Mouse (Mus musculus) MN1 (cell line): ENCODE results near the gene Strap.
"Not testable (repeated sequence)": the region's sequence is repeated elsewhere in the genome, so short reads cannot be mapped to it uniquely, and the experiment has no call there.

Experiments used
- DNase-seq: peaks from one replicate; pipeline ENCODE4 v3.0.0-alpha.2; 2016; ENCODE audit warnings: low spot score

The Strap gene

DNA sequence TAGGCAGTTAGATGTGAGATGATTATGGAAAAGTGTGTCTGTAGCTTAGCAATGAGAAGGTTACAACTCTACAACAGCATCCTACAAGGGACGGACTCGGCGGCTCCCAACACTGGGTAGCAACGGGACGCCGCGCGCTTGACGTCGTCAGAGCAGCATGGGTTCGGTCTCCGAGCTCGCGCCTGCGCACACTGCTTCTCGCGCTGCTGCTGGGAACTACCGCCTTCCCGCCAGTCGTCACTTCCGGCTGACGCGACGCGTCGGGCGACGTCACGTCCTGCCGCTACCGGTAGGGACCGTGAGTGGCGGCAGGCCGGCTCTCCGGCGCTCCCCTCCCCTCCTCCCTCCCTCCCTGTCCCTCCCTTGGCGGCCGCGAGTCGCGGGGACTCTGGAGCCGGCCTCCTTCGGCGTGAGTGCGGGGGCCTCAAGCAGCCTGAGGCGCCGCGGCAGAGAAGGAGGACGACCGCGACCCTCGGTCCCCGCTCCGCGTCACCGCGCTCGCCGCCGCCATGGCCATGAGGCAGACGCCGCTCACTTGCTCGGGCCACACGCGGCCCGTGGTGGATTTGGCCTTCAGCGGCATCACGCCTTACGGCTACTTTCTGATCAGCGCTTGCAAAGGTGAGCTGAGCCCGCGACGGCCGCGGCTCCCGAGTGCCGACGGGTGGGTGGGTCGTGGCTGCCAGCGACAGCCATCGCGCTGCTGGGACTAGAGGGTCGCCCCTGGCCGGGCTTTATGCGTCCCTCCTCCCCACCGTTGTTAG is at the start of gene Strap:
Gene Strap (plus strand): TSS at position 233 of the 764 bp plus-strand sequence.
- DNase-seq = peak; percentile 98

DNA sequence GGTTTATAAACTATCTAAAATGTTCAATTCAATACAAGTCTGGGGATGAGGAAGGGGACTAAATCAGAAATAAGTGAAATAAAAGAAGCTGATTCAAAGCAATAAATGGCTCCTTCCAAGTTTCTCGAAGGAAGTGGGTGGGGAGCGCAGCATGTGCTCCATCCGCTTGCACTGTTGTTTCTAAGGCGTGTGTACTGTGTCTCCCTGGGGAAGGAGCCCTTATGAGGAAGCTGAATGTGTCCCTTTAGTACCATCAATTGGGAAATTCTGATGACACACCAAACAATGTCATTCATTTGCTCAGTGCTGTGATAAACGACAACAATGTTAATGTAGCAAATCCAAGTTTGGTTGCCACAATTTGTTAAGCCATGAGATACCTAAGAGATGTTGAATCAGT is 47.2 kb upstream of the Strap start:
- DNase-seq = no peak

DNA sequence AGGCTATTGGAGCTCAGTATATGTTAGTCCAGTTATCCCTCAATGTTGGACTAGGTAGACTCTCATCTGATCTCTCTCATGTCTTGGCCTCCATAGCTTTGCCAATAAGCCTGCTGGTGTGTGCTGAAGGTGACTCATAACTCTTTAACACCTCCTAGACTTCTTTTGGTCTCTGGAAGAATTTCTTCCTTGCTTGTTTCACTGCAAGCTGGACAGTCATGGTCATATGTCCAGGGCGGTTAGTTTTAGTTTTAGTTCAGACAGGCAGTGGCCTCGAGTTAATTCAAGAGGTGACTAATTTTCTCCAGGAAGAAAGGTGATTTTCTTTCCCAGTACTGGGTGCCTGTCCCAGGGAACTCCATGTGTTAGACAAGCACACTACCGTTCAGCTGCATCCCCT is 46.8 kb upstream of the Strap start:
- no peak for DNase-seq

DNA sequence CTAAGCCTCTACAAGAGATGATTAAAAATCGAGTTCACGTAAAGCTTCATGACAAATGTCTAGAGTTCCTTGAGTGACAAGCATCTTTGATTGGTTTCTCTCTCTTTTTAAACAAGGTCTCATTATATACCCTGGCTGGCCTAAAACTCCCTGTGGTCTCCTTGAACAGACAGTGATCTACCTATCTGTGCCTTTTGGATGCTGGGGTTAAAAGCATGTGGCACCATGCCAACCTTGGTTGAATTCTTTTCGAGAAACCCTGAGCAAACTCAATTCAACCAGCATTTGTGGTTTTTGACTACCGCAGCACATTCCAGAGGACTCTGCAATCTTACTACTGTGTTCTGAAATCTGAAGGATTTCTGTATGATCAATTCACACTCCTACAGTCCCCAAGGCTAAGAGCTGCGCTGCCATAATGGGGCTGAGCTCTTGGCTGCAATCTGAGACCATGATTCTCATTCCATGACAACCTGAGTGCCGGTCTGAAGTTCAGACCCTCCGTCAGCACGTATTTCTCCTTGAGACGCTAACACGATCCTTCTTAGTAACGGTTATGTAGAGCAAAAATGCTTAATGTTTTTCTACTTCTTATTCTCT is 46.3 kb upstream of the Strap start:
- no peak for DNase-seq

DNA sequence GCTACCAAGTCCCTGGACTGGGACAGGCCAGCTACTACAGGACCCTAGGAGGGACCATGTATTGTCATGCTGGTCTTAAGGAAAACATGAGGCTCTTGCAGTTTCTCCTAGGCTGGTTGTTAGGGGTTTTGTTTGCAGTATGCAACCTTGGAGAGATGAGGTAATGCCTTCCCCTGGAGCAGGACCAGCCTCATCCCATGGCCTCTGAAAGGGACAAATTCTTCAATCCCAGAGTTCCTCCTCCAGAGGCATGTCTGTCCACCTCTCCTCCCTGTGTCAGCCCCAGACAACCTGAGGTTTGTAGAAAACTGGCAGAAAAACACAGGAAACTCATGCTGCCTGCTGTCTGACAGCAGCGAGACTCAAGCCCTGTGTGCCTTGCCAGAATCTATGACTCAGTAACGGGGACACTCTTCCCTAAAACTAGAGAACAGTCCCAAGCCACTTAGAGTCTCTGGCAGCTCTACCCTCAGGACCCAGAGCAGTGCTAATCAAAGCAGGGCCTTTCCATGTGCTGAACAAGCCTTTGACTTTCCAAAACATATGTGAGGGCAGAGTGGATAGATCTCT is 44.2 kb upstream of the Strap start:
- DNase-seq = no peak

DNA sequence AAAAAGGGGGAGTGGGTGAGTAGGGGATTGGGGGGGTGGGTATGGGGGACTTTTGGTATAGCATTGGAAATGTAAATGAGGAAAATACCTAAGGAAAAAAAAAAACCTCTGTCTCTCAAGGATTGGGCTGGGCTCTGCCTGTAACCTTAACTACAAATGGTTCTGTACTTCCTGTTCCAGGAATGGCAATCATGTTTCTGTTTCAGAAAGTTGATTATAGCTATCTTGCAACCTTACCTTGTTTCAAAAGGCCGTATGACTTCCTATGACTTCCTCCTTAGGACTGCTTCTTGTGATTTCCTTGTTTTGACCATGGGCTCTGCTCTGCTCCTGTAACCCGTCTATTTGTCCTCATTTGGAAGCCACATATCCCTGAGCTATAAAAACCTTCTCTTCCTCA is 40.6 kb upstream of the Strap start:
- no peak for DNase-seq

DNA sequence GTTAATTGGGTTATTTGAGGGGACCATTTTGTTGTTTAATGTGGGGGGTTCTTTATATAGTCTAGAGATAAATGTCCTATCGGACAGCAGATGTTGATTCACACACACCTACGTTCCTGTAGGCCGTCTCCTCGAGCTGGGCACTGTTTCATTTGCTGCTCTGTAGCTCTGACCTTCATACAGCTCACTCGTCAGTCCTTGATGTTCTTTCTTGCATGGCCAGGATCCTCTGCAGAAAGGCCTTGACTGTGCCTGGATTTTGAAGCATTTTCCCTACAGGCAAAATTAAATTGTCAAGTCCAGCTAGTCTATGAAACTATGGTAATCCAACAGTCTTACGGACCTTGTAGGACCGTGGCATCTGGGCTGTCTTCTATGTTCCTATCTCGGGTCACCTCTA is 39.8 kb upstream of the Strap start:
- DNase-seq = no peak

DNA sequence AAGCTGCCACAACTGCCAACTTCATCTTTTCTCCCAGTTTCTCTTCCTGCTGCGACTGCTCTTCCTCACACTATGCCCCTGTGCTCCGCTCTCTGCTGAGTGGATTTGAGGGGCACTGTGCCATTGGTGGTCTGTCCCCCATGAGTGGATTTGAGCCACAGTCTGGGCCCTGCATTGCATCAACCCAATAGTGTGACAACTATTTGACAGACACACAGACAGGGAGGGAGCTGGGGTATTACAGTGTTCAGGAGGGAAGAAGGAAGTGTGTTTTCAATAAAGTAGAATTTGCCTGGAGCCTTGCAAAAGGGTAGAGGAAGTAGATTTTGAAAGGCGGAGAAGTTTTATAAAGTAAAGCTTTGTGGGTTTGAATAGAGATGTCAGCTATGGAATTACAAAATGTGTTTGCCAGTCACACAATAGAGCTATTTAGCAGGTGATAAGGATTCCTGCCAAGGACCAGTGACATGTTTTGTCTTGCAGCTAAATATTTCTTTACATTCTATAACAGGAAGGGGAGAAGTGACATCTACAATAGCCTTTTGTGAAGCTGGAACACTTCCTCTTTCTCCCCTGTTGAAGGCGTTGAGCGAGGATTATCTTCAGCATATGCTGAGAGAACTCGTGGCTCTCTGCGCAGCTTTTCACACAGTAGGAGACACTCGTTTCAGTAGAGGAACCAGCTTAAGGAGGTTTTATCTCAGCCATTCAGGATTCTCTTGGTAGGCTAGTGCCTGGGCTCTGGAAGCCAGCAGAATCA is 38.3 kb upstream of the Strap start:
- DNase-seq = no peak

DNA sequence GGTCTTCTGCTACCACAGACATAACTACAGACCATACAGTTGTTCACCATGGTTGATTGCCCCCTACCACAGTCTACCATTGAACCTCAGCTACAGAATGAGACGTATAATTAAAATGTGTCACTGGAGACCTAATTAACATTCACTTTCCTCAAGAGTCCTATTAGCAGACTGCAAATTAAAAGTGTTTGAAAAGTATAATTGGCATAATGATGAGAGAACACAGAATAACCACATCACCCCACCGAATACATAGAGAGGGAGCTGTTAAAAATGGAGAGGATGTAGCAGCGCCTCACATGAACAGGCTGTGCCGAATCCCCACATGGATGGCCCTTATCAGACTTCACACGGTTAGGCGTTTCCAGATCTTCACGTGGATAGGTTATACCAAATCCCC is 35.4 kb upstream of the Strap start:
- DNase-seq = no peak

DNA sequence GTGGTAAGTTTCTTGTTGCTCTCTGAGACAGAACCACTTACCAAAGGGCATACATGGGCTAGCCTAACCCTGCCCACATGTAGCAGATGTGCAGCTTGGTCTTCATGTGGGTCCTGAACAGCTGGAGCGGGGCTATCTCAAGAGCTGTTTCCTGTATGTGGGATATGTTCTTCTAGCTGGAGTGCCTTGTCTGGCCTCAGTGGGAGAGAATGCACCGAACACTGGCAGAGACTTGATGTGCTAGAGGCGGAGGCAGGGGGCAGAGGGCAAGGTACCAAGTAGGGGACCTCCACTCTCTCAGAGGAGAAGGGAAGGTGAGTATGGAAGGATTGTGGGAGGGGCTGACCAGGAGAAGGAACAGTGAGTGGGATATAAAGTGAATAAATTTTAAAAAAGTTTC is 32.7 kb upstream of the Strap start:
- DNase-seq = no peak

DNA sequence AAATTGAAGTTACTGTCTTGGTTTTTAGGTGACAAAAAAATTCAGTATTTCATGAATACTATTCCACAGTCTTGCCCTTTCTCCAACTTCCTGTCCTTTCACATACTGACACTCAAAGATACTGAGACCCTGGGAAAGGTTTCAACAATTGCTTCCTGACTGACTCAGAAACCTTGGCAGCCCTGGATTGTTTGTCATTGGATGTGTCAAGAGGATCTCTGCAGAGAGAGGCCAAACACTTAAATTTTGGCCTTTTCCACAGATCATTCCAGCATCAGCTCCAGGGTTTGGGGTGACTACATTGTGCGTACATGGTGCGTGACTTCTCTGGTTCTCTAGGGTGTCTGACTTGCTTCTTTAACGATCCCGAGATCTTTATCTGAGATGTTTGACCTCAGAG is 32.0 kb upstream of the Strap start:
- no peak for DNase-seq

DNA sequence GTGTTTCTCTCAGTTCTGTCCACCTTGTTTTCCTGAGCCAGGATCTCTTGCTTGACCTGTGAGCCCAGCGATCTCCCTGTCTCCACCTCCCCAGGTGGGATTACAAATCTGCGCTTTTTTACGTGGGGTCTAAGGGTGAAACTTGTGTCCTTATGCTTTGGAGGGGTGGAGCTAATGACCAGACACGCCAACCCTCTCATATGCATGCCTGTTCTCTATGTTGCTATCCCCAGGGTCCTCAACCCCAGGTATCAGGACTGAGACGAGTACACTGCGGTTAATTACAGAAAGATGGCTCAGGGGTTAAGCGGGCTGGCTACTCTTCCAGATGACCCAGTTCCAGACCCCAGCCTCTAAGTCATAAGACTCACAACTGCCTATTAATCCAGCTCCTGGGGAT is 31.4 kb upstream of the Strap start:
- no peak for DNase-seq

DNA sequence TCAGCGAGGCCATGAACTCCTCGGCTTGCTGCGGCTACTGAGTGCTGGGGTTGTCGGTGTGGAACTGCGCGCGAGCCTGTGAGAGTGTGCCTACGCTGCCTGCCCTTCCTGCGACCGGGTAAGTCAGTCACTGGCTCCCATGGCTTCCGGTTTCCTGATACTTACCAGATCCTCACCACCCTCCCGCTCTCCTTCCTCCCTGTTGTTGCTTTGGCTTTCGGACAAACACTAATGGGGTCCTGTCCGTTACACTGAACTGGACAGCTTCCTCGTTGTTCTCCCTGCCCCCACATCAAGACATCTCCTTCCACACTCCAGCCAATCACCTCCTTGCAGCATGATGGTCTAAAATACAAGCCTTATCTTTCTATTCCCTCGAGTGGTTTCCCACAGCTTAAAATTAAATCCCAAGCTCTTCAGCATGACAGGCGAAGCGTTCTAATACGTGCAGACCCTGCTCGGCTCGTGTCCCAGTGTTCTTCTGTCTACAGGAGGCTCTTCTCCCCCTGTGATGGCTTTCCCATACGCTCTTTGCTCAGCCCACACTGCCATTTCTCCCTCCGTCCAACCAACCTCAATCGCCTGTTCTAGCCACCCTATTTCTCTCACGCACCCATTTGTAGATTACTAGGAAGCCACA is 30.5 kb upstream of the Strap start:
- peak; percentile 7 for DNase-seq

DNA sequence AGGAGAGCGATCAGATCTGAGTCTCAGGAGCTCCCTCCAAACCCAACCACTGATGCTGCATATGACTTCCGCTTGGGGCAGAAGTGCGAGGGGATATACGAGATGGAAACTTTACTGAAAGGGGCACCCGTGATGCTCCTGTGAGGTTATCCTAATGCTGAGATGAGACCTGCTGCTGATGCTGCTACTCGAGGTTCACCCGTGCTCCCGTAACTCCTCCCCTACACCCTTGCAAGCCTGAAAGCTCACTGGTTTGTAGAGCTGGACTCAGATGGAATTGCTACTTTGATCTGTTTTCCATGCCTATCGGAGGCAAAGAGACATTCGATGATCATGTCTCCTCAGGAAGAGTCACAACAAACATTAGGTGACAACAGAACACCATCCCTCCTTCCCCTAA is 28.7 kb upstream of the Strap start:
- no peak for DNase-seq

DNA sequence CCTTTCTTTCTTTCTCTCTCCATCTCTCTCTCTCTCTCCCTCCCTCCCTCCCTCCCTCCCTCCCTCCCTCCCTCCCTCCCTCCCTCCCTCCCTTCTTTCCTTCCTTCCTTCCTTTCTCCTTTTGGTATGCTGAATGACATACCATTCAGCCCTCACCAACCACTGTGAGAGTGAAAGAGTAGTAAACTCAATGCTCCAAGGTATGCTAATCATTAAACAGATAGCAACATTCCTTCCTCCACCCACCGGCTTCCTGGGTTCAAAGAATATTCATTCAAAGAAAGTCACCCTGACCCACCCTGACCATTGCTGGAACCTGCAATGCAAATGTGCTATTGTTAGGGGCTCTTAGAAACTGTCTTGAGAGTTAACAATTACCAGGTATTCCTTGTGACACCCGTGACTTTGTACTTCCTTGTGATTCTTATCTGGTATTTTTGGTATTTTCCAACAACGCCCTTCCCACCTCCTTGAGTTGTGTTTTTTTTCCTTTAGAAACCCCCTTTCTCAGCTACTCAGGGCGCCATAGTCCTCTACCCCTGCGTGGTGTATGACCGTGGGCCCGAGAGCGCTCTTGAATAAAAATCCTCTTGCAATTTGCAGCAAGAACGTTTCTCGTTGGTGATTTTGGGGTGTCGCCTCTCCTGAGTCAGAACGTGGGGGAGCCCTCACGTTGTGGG is 26.0 kb upstream of the Strap start:
- not testable (repeated sequence) for DNase-seq

DNA sequence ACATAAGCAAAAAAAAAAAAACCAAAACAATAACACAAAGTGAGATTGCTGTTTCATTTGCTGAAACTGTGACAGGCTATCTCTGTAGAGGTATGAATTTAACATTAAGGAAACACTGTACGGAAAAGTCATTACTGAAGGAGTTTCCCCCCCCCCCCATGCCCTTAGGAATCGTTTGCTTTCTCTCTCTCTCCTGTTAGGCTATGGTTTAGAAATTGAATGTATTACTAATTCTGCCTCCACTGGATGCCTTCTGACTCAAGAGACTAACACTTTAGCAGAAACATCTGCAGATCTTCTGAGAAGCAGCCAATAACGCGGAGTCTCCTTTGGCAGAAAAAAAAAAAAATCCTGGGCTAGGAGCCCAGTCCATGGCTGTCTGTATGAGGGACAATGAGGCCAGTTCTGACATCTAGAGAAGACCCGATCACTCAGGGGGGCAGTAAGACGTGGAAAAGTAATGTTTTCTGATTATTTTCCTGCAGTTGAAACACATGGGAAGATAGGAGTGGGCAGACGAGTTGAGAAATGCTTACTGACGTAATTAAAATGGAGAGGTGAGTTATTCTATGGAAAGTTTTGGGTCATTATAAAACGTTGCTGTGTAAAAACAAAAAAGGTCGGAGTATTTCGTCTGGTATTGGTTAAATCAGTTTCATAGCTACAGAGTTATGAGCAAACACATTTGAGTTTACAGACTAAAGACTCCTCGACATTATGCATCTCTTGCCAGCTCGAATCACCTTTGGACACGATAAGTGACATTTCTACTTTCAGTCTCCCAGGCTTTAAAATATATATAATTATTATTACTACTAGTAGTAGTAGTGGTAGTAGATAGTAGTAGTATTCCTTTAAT is 24.5 kb upstream of the Strap start:
- no peak for DNase-seq

DNA sequence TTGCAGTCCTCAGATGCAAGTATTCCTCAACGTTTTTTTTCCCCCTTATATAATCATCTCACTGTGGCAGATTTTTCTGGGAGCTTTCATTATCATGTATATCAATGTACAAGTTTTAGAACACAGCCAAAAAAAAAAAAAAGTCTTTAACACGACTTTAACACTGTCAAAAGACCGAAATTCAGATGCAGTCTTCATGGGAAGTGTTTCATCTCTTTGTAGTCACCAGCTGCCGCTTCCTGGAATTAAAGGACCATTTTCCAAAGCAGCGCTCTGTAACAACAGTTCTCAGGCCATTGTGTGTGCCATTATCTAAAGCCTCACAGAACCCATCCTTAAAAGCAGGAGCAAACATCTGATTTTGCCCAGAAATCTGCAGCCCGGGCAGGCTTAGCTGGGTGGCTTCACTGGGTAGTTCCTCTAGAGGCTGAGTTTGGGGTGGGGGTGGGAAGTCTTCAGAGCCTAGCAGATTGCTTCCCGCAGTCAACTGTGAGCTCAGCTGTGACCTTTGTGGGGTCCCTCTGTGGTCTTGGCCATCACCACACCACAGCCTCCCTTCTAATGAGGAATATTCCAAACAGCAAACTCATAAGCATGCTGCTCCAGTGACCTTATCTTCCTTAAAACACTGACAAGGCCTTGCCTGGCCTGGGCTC is 22.1 kb upstream of the Strap start:
- DNase-seq = no peak

DNA sequence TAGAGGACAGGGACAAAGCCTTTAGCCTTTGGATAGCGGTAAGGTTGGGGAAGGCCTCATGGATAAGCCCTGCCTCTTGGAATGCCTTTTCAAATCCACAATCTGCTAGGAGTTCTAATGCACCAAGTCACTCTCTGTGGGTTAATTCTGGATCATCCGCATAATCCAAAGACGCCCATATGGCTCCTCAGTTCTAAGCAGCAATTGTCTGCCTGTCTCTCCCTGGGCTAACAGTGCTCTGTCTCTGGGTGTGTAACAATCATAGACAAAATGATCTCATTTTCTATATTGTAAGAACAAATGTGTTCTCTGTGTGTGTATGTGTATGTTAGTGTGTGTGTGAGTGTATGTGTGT is 21.6 kb upstream of the Strap start:
- no peak for DNase-seq

DNA sequence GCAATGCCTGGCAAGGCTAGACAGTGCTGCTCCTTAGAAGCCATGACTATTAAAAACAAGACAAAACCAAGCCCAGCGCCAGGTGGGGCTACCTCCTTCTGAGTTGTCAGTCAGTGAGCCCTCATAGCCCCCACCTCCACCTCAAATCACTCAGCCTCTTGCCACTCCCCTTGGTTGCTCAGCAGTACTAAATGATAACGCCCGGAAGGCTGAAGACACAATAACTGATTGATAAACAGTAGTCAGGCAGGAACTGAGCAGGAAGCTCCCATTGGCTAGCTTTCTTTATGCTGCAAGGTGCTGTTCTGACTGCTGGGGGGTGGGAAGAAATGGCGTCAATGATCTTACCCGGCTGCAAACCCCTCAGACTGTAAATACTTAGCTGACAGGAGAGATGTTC is 18.1 kb upstream of the Strap start:
- DNase-seq = no peak

DNA sequence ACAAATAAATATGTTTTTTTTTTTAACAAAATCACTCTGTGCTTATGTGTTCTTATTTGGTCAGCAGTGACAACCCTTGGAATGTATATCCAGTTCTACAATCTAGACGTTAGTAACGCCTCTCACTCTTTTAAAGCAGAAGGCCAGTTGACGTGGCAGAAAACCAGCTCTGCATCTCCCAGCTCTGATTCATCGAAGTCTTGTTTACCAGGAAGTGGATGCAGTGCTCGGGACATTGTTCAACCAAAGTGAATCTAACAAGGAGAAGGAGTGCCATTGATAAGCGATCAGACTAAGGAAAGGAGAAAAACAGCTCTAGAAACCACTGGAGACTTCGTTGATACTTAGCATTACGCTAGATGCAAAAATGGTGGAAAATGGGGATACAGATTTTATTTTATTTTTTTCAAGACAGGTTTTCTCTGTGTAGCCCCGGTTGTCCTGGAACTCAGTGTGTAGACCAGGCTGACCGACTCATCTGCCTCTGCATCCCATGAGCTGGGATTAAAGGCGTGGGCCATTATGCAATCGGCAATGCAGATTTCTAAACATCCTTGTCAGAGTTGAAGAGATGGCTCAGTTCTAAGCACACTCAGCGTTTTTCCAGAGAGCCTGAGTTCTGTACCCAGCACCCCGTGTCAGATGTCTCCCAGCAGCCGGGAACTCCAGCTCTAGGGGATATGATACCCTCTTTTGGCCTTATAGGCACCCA is 12.5 kb upstream of the Strap start:
- DNase-seq = no peak
